Mouse (Mus musculus): ENCODE measurements around the gene Pdia6.

DNA sequence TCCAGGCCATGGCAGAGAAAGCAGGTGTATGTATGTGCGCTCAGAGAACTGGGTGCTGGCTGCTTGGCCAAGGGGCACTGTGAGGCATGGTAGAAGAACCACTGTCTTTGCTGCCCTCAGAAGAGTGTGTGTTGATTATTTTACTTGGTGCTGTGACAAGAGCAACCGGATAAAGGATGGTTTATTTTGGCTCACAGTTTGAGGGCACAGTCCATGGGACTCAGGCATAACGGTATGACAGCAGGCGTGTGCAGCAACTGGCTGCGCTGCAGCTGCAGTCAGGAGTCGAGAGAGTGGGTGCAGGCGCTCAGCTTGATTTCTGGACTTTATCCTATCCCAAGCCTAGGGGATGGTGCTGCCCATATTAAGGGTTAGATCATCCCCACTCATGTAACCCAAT, 7.9 kb upstream of the Pdia6 start:
- TF ChIP-seq CTCF (IDR thresholded peaks at IDR 0.05) (no peak), POLR2A (IDR thresholded peaks at IDR 0.05; ENCODE audit: insufficient read depth, low read depth, low read length) (no peak), EP300 (IDR thresholded peaks at IDR 0.05; ENCODE audit: insufficient read depth, low read depth, low read length) (no peak)
